Mouse (Mus musculus) intestine, embryonic 16.5 days (tissue): ENCODE measurements at regions not wholly inside any gene's neighbourhood (a gene's known extent, or its start where the extent isn't known, plus 50 kb on each side); places are given as distances from the start of the nearest gene placed in this dataset.
A peak's percentile ranks its signal among the peaks of the same experiment; 100 is the strongest.

ENCODE experiments used
- ATAC-seq: fragments of 200-750 bp; cut with Nextera tagmentation; 2 replicates; pipeline ENCODE4 v1.8.0; 2017; ENCODE audit warnings: moderate TSS enrichment, moderate library complexity
- H3K27ac ChIP-seq: fragments of 300-500 bp; sonication (generic); 2 replicates; pipeline ENCODE4 v1.5.1; 2014; ENCODE audit warnings: mild to moderate bottlenecking, low read length
- H3K27me3 ChIP-seq: fragments of 300-500 bp; sonication (generic); replicated peaks from 2 replicates; pipeline ENCODE4 v1.6.1; 2014; ENCODE audit warnings: low read length, control low read depth, mixed read lengths; ENCODE audit not compliant: control insufficient read depth, insufficient read depth
- H3K36me3 ChIP-seq: fragments of 300-500 bp; sonication (generic); 2 replicates; pipeline ENCODE4 v1.6.1; 2014; ENCODE audit warnings: low read length, control low read depth; ENCODE audit not compliant: control insufficient read depth, insufficient read depth
- H3K4me1 ChIP-seq: fragments of 300-500 bp; sonication (generic); 2 replicates; pipeline ENCODE4 v1.6.1; 2014; ENCODE audit warnings: low read length, control low read depth, mixed read lengths; ENCODE audit not compliant: control insufficient read depth, insufficient read depth
- H3K4me2 ChIP-seq: fragments of 300-500 bp; sonication (generic); 2 replicates; pipeline ENCODE4 v1.6.1; 2014; ENCODE audit warnings: low read depth, low read length, control low read depth
- H3K4me3 ChIP-seq: fragments of 300-500 bp; sonication (generic); 2 replicates; pipeline ENCODE4 v1.5.1; 2014; ENCODE audit warnings: mild to moderate bottlenecking, low read length
- H3K9ac ChIP-seq: fragments of 300-500 bp; sonication (generic); 2 replicates; pipeline ENCODE4 v1.6.1; 2014; ENCODE audit warnings: low read depth, low read length
- H3K9me3 ChIP-seq: fragments of 300-500 bp; sonication (generic); 2 replicates; pipeline ENCODE4 v1.6.1; 2016; ENCODE audit warnings: low read length, control low read depth; ENCODE audit not compliant: control insufficient read depth
- WGBS: fragments of 180-500 bp; shearing (Covaris S2); extraction: QIAGEN DNeasy Blood & Tissue Kit; methylation state at CpG from one replicate; pipeline ENCODE4 v1.1.7; 2014; 5-methylcytosine and 5-hydroxymethylcytosine counted together

DNA sequence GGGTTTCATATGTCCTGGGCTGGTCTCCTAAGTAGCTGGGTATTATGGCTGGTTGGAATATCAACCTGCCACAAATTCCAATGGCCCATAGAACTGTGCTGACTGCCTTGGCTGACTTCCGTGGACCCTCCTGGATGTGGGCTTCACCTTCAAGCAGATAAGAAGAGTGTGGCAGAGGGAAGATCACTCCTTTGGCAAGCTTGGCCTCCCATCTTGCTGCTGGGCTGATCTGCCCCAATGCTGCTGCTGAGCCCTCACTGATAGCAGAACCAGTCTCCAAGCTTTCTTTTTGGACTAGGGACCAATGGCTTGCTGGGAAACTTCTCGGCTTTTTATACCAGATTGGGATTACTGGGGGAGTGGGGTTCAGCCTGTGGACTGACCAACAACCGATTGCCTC, 65.6 kb upstream of the Hdhd5 start:
- Histone ChIP-seq H3K9me3 (0 out of 2 replicates have a peak, but pooled peaks cover 3% of the 10 kb centered on the region), H3K27me3 (no peaks in the 10 kb centered on the region), H3K27ac (no peak overlapping the region), H3K9ac (no peak overlapping the region), H3K4me2 (no peak overlapping the region), H3K4me1 (peaks cover 4% of the 10 kb centered on the region; the same call in 1 of the 2 replicates), H3K36me3 (no peaks in the 10 kb centered on the region), H3K4me3 (no peak overlapping the region)
- WGBS, result 80% methylated on average over 3 of the region's 3 CpGs
- no peak for ATAC-seq

DNA sequence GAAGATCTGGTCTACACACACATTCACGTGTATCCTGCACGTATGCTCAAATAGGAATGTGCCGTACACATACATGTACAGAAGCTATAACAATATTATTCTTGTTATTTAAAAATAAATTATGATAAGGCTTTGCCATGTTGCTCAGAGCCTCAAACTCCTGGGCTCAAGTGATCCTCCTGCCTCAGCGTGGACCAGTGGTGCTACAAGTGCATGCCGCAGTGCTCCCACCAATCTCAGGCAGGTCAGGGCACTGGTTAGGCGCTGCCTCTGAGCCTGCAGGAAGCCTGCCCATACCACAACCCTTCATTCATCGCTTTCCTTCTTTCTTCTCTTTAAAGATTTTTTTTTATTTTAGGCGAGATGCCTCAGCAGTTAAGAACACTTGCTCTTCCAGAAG, 63.3 kb upstream of the Hdhd5 start:
- H3K4me2 ChIP-seq, result no peak overlapping the region
- H3K9me3 ChIP-seq, result no peaks in the 10 kb centered on the region
- H3K27me3 ChIP-seq, result no peaks in the 10 kb centered on the region
- H3K36me3 ChIP-seq, result no peaks in the 10 kb centered on the region
- ATAC-seq, result no peak
- no peak overlapping the region for H3K27ac ChIP-seq
- peaks cover 4% of the 10 kb centered on the region; the same call in 1 of the 2 replicates for H3K4me1 ChIP-seq
- no peak overlapping the region for H3K4me3 ChIP-seq
- H3K9ac ChIP-seq, result no peak overlapping the region
- WGBS, result 93% methylated on average over 8 of the region's 8 CpGs

DNA sequence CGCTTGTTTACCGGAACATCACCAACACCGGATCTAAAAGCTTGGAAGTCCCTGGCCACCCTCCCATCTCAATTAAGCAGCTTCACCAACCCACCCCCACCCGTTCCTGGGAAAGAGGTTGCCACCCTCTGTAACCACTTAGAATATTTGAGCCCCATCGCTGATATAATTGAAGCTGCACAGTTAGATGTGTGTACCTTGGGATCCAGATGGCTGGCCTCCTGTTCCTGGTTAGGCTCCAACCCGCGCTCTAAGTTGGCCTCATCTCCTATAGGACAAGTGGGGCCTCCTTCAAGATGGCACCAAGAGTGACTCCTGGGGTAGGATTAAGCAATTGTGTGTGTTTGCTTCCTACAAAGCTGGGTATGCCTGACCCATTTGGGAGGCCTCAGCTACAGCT, 61.6 kb upstream of the Hdhd5 start:
- Histone ChIP-seq H3K27me3 (no peaks in the 10 kb centered on the region), H3K9me3 (no peaks in the 10 kb centered on the region), H3K4me1 (peaks cover 4% of the 10 kb centered on the region; the same call in 1 of the 2 replicates), H3K4me2 (no peak overlapping the region), H3K9ac (no peak overlapping the region), H3K4me3 (no peak overlapping the region), H3K27ac (no peak overlapping the region), H3K36me3 (no peaks in the 10 kb centered on the region)
- 44% methylated on average over 7 of the region's 7 CpGs for WGBS
- ATAC-seq, result no peak

DNA sequence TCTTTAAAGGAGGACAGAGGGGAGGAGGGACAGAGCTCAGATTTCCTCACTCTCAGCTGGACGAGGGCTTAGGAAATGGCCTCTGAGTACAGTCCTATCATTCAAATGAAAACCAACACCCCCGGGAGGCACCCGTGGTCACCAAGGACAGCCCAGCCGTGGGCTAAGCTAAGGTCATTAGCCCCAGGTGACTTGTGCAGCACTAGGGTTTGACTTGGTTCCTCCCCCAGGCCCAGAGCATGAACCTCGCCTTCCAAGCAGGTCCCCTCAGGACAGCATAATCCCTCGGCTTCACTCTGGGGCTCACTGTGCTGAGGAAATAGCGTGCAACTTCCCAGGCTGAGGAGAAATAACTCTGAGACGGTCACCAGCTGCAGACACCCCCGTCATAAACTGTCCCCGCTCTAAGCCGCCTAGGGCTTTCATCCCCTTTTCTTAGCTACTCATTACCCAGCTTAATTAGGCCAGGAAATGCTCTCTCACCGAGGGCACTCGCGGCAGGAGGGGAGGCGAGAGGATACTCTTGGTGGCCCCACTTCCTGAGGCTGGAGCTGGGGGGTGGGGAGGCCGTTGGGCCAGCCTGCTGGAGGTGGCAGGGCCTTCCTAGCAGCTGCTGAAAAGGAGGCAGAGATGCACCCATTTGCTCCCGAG, 61.0 kb upstream of the Hdhd5 start:
- H3K4me3 ChIP-seq, result no peak overlapping the region
- H3K9ac ChIP-seq, result no peak overlapping the region
- H3K9me3 ChIP-seq, result no peaks in the 10 kb centered on the region
- H3K4me1 ChIP-seq, result peaks cover 4% of the 10 kb centered on the region; the same call in 1 of the 2 replicates
- H3K27ac ChIP-seq, result no peak overlapping the region
- no peaks in the 10 kb centered on the region for H3K27me3 ChIP-seq
- H3K4me2 ChIP-seq, result no peak overlapping the region
- H3K36me3 ChIP-seq, result no peaks in the 10 kb centered on the region
- WGBS, result 4% methylated on average over 17 of the region's 17 CpGs
- peak; percentile 91 for ATAC-seq

DNA sequence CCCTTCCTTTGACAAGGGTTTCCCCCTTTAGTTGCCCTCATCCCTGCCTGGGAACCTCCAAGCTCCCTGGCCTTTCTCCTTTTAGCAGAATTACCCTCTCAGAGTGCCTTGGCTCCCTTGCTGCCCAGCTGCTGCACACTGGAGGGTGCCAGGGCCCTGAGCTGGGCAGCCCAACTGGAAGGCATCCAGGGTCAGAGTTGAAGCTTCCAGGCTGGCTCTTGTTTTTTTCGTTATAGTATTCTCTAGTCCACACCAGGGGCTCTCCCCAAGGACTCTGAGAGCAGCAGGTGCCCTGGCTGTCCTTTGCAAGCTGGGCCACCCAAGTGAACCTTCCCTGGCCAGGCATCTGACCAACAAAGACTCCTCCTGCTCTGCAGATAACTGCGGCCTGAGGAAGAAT, 59.1 kb upstream of the Hdhd5 start:
- Histone ChIP-seq H3K9ac (no peak overlapping the region), H3K27me3 (no peaks in the 10 kb centered on the region), H3K27ac (no peak overlapping the region), H3K4me3 (no peak overlapping the region), H3K9me3 (no peaks in the 10 kb centered on the region), H3K4me2 (no peak overlapping the region), H3K4me1 (peaks cover 4% of the 10 kb centered on the region; the same call in 1 of the 2 replicates), H3K36me3 (no peaks in the 10 kb centered on the region)
- WGBS, result 74% methylated on average over 2 of the region's 2 CpGs
- no peak for ATAC-seq

DNA sequence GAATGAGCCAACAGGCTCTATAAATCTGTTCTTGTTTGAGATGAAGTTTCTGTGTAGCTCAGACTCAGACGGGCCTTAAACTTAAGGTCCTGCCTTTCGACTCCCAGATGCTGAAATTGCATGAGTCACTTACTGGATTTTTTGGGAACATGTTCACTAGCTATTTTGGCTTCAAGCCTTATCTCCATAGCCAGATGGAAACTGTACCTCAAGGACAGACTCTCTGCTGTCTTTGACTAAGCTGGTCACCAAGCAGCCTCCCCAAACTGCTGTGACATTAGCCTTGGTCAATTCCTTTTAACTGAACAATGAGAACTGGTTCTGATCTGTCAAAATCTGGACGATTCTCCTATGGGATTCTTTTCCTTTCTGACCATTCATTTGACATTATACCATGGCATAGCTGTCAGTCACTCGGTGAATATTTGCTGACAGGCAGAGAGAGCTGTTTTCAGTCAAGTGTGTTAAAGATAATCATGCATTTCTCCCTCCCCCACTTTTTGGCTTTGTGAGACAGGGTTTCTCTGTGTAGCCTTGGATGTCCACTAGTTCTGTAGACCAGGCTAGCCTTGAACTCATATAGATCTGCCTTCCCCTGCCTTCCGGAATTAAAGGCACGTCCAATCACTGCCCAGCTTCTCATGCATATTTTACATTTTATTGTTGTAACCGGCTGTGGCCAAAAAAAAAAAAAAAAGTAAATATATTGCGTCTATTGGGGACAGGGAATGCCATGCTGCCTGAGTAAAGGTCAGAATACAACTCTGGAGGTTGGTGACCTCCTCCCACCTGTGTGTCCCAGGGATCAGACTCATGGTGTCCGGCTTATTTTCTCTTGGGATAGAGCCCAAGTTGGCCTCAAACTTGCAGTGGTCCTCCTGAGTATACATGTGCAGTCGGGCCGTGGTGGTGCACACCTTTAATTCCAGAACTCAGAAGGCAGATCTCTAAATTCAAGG, 57.9 kb upstream of the Hdhd5 start:
- Histone ChIP-seq H3K36me3 (no peaks in the 10 kb centered on the region), H3K4me3 (no peak overlapping the region), H3K27ac (no peak overlapping the region), H3K27me3 (no peaks in the 10 kb centered on the region), H3K9me3 (no peaks in the 10 kb centered on the region), H3K4me1 (peaks cover 4% of the 10 kb centered on the region; the same call in 1 of the 2 replicates), H3K9ac (no peak overlapping the region), H3K4me2 (no peak overlapping the region)
- 85% methylated on average over 11 of the region's 11 CpGs for WGBS
- no peak for ATAC-seq

DNA sequence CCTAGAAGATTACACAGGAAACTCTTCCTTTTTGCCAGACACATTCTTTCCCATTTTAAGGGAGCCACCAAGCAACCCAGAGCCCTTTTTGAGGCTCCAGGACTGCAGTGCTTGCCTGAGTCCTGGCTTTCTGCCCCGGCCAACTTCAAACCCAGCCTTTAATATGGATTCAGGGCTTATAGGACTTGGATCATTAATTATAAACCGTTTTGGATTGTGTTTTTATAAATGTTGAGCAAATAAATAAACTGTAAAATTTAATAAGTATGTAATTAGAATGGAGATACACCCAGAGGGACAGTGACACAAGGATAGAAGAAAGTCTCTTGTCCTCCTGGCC, 54.8 kb upstream of the Hdhd5 start:
- Histone ChIP-seq H3K4me1 (no peaks in the 10 kb centered on the region), H3K4me2 (no peak overlapping the region), H3K9me3 (no peaks in the 10 kb centered on the region), H3K9ac (no peak overlapping the region; the same call in 1 of the 2 replicates), H3K36me3 (no peaks in the 10 kb centered on the region), H3K4me3 (no peak overlapping the region), H3K27ac (no peak overlapping the region), H3K27me3 (no peaks in the 10 kb centered on the region)
- ATAC-seq, result no peak
- WGBS, result 53% methylated on average over 2 of the region's 2 CpGs

DNA sequence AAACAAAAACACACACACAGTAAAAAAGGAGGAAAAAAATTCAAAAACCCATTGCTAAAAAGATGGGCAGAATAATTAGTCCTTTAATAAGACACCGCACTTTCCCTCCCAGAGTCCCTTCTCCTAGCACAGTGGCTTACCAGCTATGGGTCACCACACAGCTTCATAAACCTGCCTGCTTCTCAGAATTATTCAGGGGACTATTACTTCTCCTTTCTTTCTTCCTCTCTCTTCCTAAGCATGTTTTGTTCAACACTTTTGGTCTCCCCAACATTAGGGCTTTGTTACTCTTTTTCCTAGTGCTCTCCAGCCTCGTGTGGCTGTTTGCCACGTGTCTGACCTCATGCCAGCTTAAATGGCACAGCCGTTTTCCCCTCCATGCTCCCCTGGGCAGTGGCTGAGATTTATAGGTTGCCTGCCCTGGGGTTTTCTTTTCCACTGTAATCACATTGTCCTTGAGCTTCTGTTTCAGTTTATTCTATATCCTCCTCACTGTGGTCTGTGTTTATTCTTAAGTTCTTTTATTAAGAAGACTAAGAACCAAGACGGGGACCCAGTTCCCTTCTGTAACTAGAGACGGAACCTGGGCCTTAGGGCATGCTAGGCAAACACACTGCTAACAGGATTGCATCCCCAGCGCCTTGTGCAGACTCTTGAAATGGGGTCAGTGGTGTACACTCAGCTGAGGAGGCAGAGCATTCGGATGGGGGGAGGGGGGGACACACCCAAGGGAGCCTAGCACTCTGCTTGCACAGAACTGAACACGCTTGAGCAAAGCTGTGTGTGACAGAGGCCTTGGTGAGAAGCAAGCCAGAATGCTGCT, 54.2 kb upstream of the Hdhd5 start:
- no peak overlapping the region; the same call in 1 of the 2 replicates for H3K9ac ChIP-seq
- H3K27ac ChIP-seq, result no peak overlapping the region
- no peak overlapping the region for H3K4me3 ChIP-seq
- no peak overlapping the region for H3K4me2 ChIP-seq
- no peaks in the 10 kb centered on the region for H3K27me3 ChIP-seq
- ATAC-seq, result no peak
- H3K4me1 ChIP-seq, result peaks cover 3% of the 10 kb centered on the region; the same call in 1 of the 2 replicates
- WGBS, result 39% methylated on average over 9 of the region's 9 CpGs
- no peaks in the 10 kb centered on the region for H3K36me3 ChIP-seq
- no peaks in the 10 kb centered on the region for H3K9me3 ChIP-seq

DNA sequence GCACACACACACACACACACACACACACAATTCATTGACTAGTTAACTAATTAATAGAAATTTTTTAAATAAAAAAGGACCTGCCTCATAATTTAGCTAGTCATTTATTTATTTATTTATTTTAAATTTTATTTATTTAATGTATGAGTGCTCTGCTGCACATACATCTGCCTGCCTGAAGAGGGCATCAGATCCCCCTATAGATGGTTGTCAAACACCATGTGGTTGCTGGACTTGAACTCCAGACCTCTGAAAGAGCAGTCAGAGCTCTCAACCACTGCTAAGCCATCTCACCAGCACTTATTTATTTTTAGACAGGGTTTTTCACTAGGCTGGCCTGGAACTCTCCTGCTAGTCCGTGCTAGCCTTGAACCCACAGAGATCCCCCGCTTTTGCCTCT, 50.6 kb upstream of the Hdhd5 start:
- no peak for ATAC-seq
- Histone ChIP-seq H3K4me1 (peaks cover 13% of the 10 kb centered on the region), H3K9ac (no peak overlapping the region), H3K27me3 (0 out of 2 replicates have a peak, but pooled peaks cover 3% of the 10 kb centered on the region), H3K27ac (no peak overlapping the region), H3K36me3 (no peaks in the 10 kb centered on the region), H3K4me3 (no peak overlapping the region), H3K4me2 (no peak overlapping the region), H3K9me3 (no peaks in the 10 kb centered on the region)
- WGBS, result 84% methylated on average over 2 of the region's 2 CpGs
